Mouse (Mus musculus) midbrain, embryonic 11.5 days (tissue): ENCODE data around the gene Cd82. TPM values are rescaled to one million over a fixed set of nuclear protein-coding genes. Genes with fewer than 3 reads are reported as not detected.

ENCODE experiments used
- ATAC-seq: fragments of 200-750 bp; cut with Nextera tagmentation; 2 replicates; pipeline ENCODE4 v1.8.0; 2017; ENCODE audit warnings: moderate TSS enrichment, moderate library complexity; ENCODE audit not compliant: low FRiP score
- DNase-seq: peaks from one replicate; pipeline ENCODE4 v3.0.0; 2015; ENCODE audit warnings: low spot score; ENCODE audit errors: missing footprints
- H3K27ac ChIP-seq: fragments of 300-500 bp; sonication (generic); 2 replicates; pipeline ENCODE4 v1.5.1; 2014; ENCODE audit warnings: low read depth, low read length
- H3K27me3 ChIP-seq: fragments of 300-500 bp; sonication (generic); 2 replicates; pipeline ENCODE4 v1.6.1; 2014; ENCODE audit warnings: mild to moderate bottlenecking, low read length, moderate library complexity, mixed read lengths; ENCODE audit not compliant: control insufficient read depth, insufficient read depth
- H3K36me3 ChIP-seq: fragments of 300-500 bp; sonication (generic); 2 replicates; pipeline ENCODE4 v1.6.1; 2014; ENCODE audit warnings: mild to moderate bottlenecking, low read length, moderate library complexity, mixed read lengths; ENCODE audit not compliant: control insufficient read depth, insufficient read depth
- H3K4me1 ChIP-seq: fragments of 300-500 bp; sonication (generic); 2 replicates; pipeline ENCODE4 v1.6.1; 2014; ENCODE audit warnings: low read length; ENCODE audit not compliant: control insufficient read depth, insufficient read depth
- H3K4me2 ChIP-seq: fragments of 300-500 bp; sonication (generic); 2 replicates; pipeline ENCODE4 v1.6.1; 2014; ENCODE audit warnings: mild to moderate bottlenecking, moderate library complexity
- H3K4me3 ChIP-seq: fragments of 300-500 bp; sonication (generic); 2 replicates; pipeline ENCODE4 v1.5.1; 2014; ENCODE audit warnings: low read depth, low read length
- H3K9ac ChIP-seq: fragments of 300-500 bp; sonication (generic); 2 replicates; pipeline ENCODE4 v1.6.1; 2014; ENCODE audit warnings: low read length
- H3K9me3 ChIP-seq: fragments of 300-500 bp; sonication (generic); 2 replicates; pipeline ENCODE4 v1.6.1; 2016; ENCODE audit warnings: low read length; ENCODE audit not compliant: control insufficient read depth
- WGBS: fragments of 180-500 bp; shearing (Covaris S2); extraction: QIAGEN DNeasy Blood & Tissue Kit; methylation state at CpG from one replicate; pipeline ENCODE4 v1.1.7; 2014; 5-methylcytosine and 5-hydroxymethylcytosine counted together
- polyA plus RNA-seq: library from polyadenylated mRNA; unstranded; fragments of >200 nt; fragmentation: Nextera tagmentation; extraction: Ambion mirVana; gene quantifications from 2 replicates; pipeline ENCODE4 v1.2.1, GENCODE M21; 2014

Gene Cd82
- polyA plus RNA-seq, 1 experiment from 2014 or later, result 3.7 TPM

- no peak for ATAC-seq
- 56% methylated on average over 6 of the region's 6 CpGs for WGBS
- Histone ChIP-seq H3K36me3 (no peaks in the 10 kb centered on the region), H3K9ac (no peak overlapping the region), H3K4me1 (no peaks in the 10 kb centered on the region; the same call in 1 of the 2 replicates), H3K27ac (no peak overlapping the region), H3K9me3 (no peaks in the 10 kb centered on the region), H3K27me3 (no peaks in the 10 kb centered on the region), H3K4me2 (no peak overlapping the region), H3K4me3 (no peak overlapping the region)
- DNase-seq, result no peak
These were observed 11.6 kb downstream of the Cd82 start for GRCm38 (mm10) chr2:93451219-93451938.

GRCm38 (mm10) chr2:93450695-93451094 is 12.2 kb downstream of the Cd82 start:
- H3K27ac ChIP-seq, result no peak overlapping the region

GRCm38 (mm10) chr2:93449657-93450056 is 13.3 kb downstream of the Cd82 start:
- Histone ChIP-seq H3K4me2 (no peak overlapping the region), H3K9me3 (no peaks in the 10 kb centered on the region), H3K4me1 (no peaks in the 10 kb centered on the region; the same call in 1 of the 2 replicates), H3K27me3 (no peaks in the 10 kb centered on the region), H3K27ac (no peak overlapping the region), H3K36me3 (no peaks in the 10 kb centered on the region), H3K4me3 (no peak overlapping the region), H3K9ac (no peak overlapping the region)
- no peak for DNase-seq
- ATAC-seq, result no peak
- WGBS, result 80% methylated on average over 2 of the region's 2 CpGs

More at GRCm38 (mm10) chr2:93450695-93451094, 12.2 kb downstream of the Cd82 start:
- 82% methylated on average over 7 of the region's 7 CpGs for WGBS
- no peak overlapping the region for H3K4me3 ChIP-seq
- no peaks in the 10 kb centered on the region for H3K9me3 ChIP-seq
- no peaks in the 10 kb centered on the region for H3K27me3 ChIP-seq
- no peaks in the 10 kb centered on the region; the same call in 1 of the 2 replicates for H3K4me1 ChIP-seq
- no peak overlapping the region for H3K9ac ChIP-seq
- no peaks in the 10 kb centered on the region for H3K36me3 ChIP-seq
- DNase-seq (no peak), ATAC-seq (no peak)
- no peak overlapping the region for H3K4me2 ChIP-seq

GRCm38 (mm10) chr2:93448774-93449173 is 14.2 kb downstream of the Cd82 start:
- Histone ChIP-seq H3K27ac (no peak overlapping the region), H3K36me3 (no peaks in the 10 kb centered on the region), H3K9ac (no peak overlapping the region), H3K4me2 (no peak overlapping the region), H3K27me3 (no peaks in the 10 kb centered on the region), H3K4me1 (no peaks in the 10 kb centered on the region; the same call in 1 of the 2 replicates), H3K4me3 (no peak overlapping the region), H3K9me3 (no peaks in the 10 kb centered on the region)
- 57% methylated on average over 5 of the region's 5 CpGs for WGBS
- no peak for DNase-seq
- no peak for ATAC-seq

- Histone ChIP-seq H3K27ac (no peak overlapping the region), H3K4me3 (no peak overlapping the region), H3K9me3 (no peaks in the 10 kb centered on the region), H3K4me1 (no peaks in the 10 kb centered on the region; the same call in 1 of the 2 replicates), H3K4me2 (no peak overlapping the region), H3K27me3 (no peaks in the 10 kb centered on the region), H3K36me3 (no peaks in the 10 kb centered on the region), H3K9ac (no peak overlapping the region)
- WGBS, result 79% methylated on average over 6 of the region's 6 CpGs
- no peak for DNase-seq
- no peak for ATAC-seq
These were observed 15.3 kb downstream of the Cd82 start for GRCm38 (mm10) chr2:93447500-93448249.

- Histone ChIP-seq H3K27me3 (no peaks in the 10 kb centered on the region), H3K27ac (no peak overlapping the region), H3K4me3 (no peak overlapping the region), H3K9ac (no peak overlapping the region), H3K36me3 (no peaks in the 10 kb centered on the region), H3K4me1 (no peaks in the 10 kb centered on the region; the same call in 1 of the 2 replicates), H3K4me2 (no peak overlapping the region), H3K9me3 (no peaks in the 10 kb centered on the region)
- ATAC-seq (no peak), DNase-seq (no peak)
- 43% methylated on average over 13 of the region's 13 CpGs for WGBS
These were observed 16.2 kb downstream of the Cd82 start for GRCm38 (mm10) chr2:93446606-93447353.

- no peak overlapping the region for H3K4me3 ChIP-seq
- H3K9me3 ChIP-seq, result no peaks in the 10 kb centered on the region
- H3K4me1 ChIP-seq, result no peaks in the 10 kb centered on the region; the same call in 1 of the 2 replicates
- no peaks in the 10 kb centered on the region for H3K36me3 ChIP-seq
- WGBS, result 93% methylated on average over 5 of the region's 5 CpGs
- ATAC-seq (no peak), DNase-seq (no peak)
- H3K27me3 ChIP-seq, result no peaks in the 10 kb centered on the region
- H3K9ac ChIP-seq, result no peak overlapping the region
- H3K27ac ChIP-seq, result no peak overlapping the region
- no peak overlapping the region for H3K4me2 ChIP-seq
These were observed 17.7 kb downstream of the Cd82 start for GRCm38 (mm10) chr2:93445237-93445651.

GRCm38 (mm10) chr2:93444280-93444679 is 18.7 kb downstream of the Cd82 start:
- 89% methylated on average over 7 of the region's 7 CpGs for WGBS

More at GRCm38 (mm10) chr2:93444280-93444679, 18.7 kb downstream of the Cd82 start:
- Histone ChIP-seq H3K9ac (no peak overlapping the region), H3K4me3 (no peak overlapping the region), H3K27ac (no peak overlapping the region), H3K36me3 (no peaks in the 10 kb centered on the region), H3K4me1 (peaks cover 2% of the 10 kb centered on the region; the same call in 1 of the 2 replicates), H3K4me2 (no peak overlapping the region), H3K9me3 (no peaks in the 10 kb centered on the region), H3K27me3 (no peaks in the 10 kb centered on the region)
- no peak for DNase-seq
- ATAC-seq, result no peak
